Mouse (Mus musculus) ES-Bruce4 (cell line): ENCODE data around the gene Cdc42bpa.

Source experiments
- CTCF ChIP-seq: IDR thresholded peaks from one replicate; pipeline ENCODE4 v1.8.1; 2011; ENCODE audit warnings: low read depth, low read length
- POLR2A ChIP-seq: IDR thresholded peaks from one replicate; pipeline ENCODE4 v1.8.1; 2011; ENCODE audit warnings: low read length; ENCODE audit not compliant: insufficient read depth

GRCm38 (mm10) chr1:180175635-180176034 lies 215.4 kb downstream of the Cdc42bpa start:
- TF ChIP-seq CTCF (no peak), POLR2A (no peak)
